Mouse (Mus musculus): Measurements from ENCODE around the gene Nlrc4. TPM values are rescaled to one million over a fixed set of nuclear protein-coding genes. Genes with fewer than 3 reads are reported as not detected.

Gene Nlrc4
- polyA plus RNA-seq, 1 experiment: 0.62 TPM

GRCm38 (mm10) chr17:74402486-74403222, 56.3 kb downstream of the Nlrc4 start:
- no peak for TF ChIP-seq POLR2A (IDR thresholded peaks at IDR 0.05; ENCODE audit: borderline replicate concordance, extremely low read depth, low read depth, low read length)
- TF ChIP-seq CTCF (IDR thresholded peaks at IDR 0.05; ENCODE audit: insufficient read depth, low read length): no peak
- Histone ChIP-seq H3K4me3 (replicated peaks; ENCODE audit: extremely low read depth, low read depth, low read length) (no peak overlapping the region), H3K4me1 (ENCODE audit: control insufficient read depth, insufficient read depth, low read length) (no peaks in the 10 kb centered on the region)
- DNase-seq: no peak
- 92% methylated on average over 12 of the region's 12 CpGs for WGBS

- peaks cover 3% of the 10 kb centered on the region for H3K4me1 ChIP-seq (ENCODE audit: control insufficient read depth, insufficient read depth, low read length)
- DNase-seq: no peak
- H3K4me3 ChIP-seq (replicated peaks; ENCODE audit: extremely low read depth, low read depth, low read length): no peak overlapping the region
- TF ChIP-seq POLR2A (IDR thresholded peaks at IDR 0.05; ENCODE audit: borderline replicate concordance, extremely low read depth, low read depth, low read length) (no peak), CTCF (IDR thresholded peaks at IDR 0.05; ENCODE audit: insufficient read depth, low read length) (no peak)
- WGBS: 79% methylated on average over 2 of the region's 2 CpGs
Observed at GRCm38 (mm10) chr17:74397173-74397572, 61.8 kb downstream of the Nlrc4 start.

GRCm38 (mm10) chr17:74396766-74397165, 62.2 kb downstream of the Nlrc4 start:
- DNase-seq: no peak
- 61% methylated on average over 4 of the region's 4 CpGs for WGBS
- no peak overlapping the region for H3K4me3 ChIP-seq (replicated peaks; ENCODE audit: extremely low read depth, low read depth, low read length)
- TF ChIP-seq CTCF (IDR thresholded peaks at IDR 0.05; ENCODE audit: insufficient read depth, low read length) (no peak), POLR2A (IDR thresholded peaks at IDR 0.05; ENCODE audit: borderline replicate concordance, extremely low read depth, low read depth, low read length) (no peak)
- peaks cover 3% of the 10 kb centered on the region for H3K4me1 ChIP-seq (ENCODE audit: control insufficient read depth, insufficient read depth, low read length)

GRCm38 (mm10) chr17:74395383-74396065, 63.4 kb downstream of the Nlrc4 start, which contains the start of gene Slc30a6:
Gene Slc30a6, plus strand, starts transcription at chr17:74395608.
- TF ChIP-seq POLR2A (IDR thresholded peaks at IDR 0.05; ENCODE audit: borderline replicate concordance, extremely low read depth, low read depth, low read length) (peak; percentile 90), CTCF (IDR thresholded peaks at IDR 0.05; ENCODE audit: insufficient read depth, low read length) (no peak)
- H3K4me3 ChIP-seq (replicated peaks; ENCODE audit: extremely low read depth, low read depth, low read length): peak within 1 kb of the TSS; percentile 91
- peaks cover 3% of the 10 kb centered on the region for H3K4me1 ChIP-seq (ENCODE audit: control insufficient read depth, insufficient read depth, low read length)
- WGBS: under 1% methylated on average over 41 of the region's 41 CpGs
- DNase-seq: peak; percentile 95

- TF ChIP-seq CTCF (IDR thresholded peaks at IDR 0.05; ENCODE audit: insufficient read depth, low read length) (no peak), POLR2A (IDR thresholded peaks at IDR 0.05; ENCODE audit: borderline replicate concordance, extremely low read depth, low read depth, low read length) (no peak)
- DNase-seq: peak; percentile 14
- Histone ChIP-seq H3K4me1 (ENCODE audit: control insufficient read depth, insufficient read depth, low read length) (peaks cover 3% of the 10 kb centered on the region), H3K4me3 (replicated peaks; ENCODE audit: extremely low read depth, low read depth, low read length) (peak overlapping the region; percentile 61)
- 15% methylated on average over 16 of the region's 16 CpGs for WGBS
Observed at GRCm38 (mm10) chr17:74394855-74395254, 64.1 kb downstream of the Nlrc4 start.

- WGBS: 73% methylated on average over 2 of the region's 2 CpGs
- no peak for TF ChIP-seq POLR2A (IDR thresholded peaks at IDR 0.05; ENCODE audit: borderline replicate concordance, extremely low read depth, low read depth, low read length)
- TF ChIP-seq CTCF (IDR thresholded peaks at IDR 0.05; ENCODE audit: insufficient read depth, low read length): no peak
- Histone ChIP-seq H3K4me1 (ENCODE audit: control insufficient read depth, insufficient read depth, low read length) (peaks cover 3% of the 10 kb centered on the region), H3K4me3 (replicated peaks; ENCODE audit: extremely low read depth, low read depth, low read length) (no peak overlapping the region)
- no peak for DNase-seq
Observed at GRCm38 (mm10) chr17:74394381-74394780, 64.6 kb downstream of the Nlrc4 start.

GRCm38 (mm10) chr17:74389847-74390246, 69.1 kb downstream of the Nlrc4 start:
- WGBS: 71% methylated on average over 3 of the region's 3 CpGs
- Histone ChIP-seq H3K4me3 (replicated peaks; ENCODE audit: extremely low read depth, low read depth, low read length) (no peak overlapping the region), H3K4me1 (ENCODE audit: control insufficient read depth, insufficient read depth, low read length) (peaks cover 3% of the 10 kb centered on the region; the same call in 1 of the 2 replicates)
- DNase-seq: no peak
- no peak for TF ChIP-seq CTCF (IDR thresholded peaks at IDR 0.05; ENCODE audit: insufficient read depth, low read length)
- TF ChIP-seq POLR2A (IDR thresholded peaks at IDR 0.05; ENCODE audit: borderline replicate concordance, extremely low read depth, low read depth, low read length): no peak

- Histone ChIP-seq H3K4me3 (replicated peaks; ENCODE audit: extremely low read depth, low read depth, low read length) (no peak overlapping the region), H3K4me1 (ENCODE audit: control insufficient read depth, insufficient read depth, low read length) (no peaks in the 10 kb centered on the region)
- DNase-seq: no peak
- TF ChIP-seq POLR2A (IDR thresholded peaks at IDR 0.05; ENCODE audit: borderline replicate concordance, extremely low read depth, low read depth, low read length): no peak
- TF ChIP-seq CTCF (IDR thresholded peaks at IDR 0.05; ENCODE audit: insufficient read depth, low read length): no peak
Observed at GRCm38 (mm10) chr17:74386657-74387056, 72.3 kb downstream of the Nlrc4 start.

- Histone ChIP-seq H3K4me3 (replicated peaks; ENCODE audit: extremely low read depth, low read depth, low read length) (no peak overlapping the region), H3K4me1 (ENCODE audit: control insufficient read depth, insufficient read depth, low read length) (no peaks in the 10 kb centered on the region)
- no peak for DNase-seq
- 63% methylated on average over 1 of the region's 1 CpGs for WGBS
- TF ChIP-seq POLR2A (IDR thresholded peaks at IDR 0.05; ENCODE audit: borderline replicate concordance, extremely low read depth, low read depth, low read length) (no peak), CTCF (IDR thresholded peaks at IDR 0.05; ENCODE audit: insufficient read depth, low read length) (no peak)
Observed at GRCm38 (mm10) chr17:74376916-74377315, 82.0 kb downstream of the Nlrc4 start.

Other genes with a start within 250 kb of the Nlrc4 start
- gene Memo1, start 163.6 kb downstream of the Nlrc4 start, polyA plus RNA-seq (2012; rRNA removed): 18.2 and 23.3 TPM in 2 replicates
- gene Dpy30, start 135.2 kb downstream of the Nlrc4 start, polyA plus RNA-seq (2012; rRNA removed): 23.5 and 28.7 TPM in 2 replicates
- gene Spast, start 120.2 kb downstream of the Nlrc4 start, polyA plus RNA-seq (2012; rRNA removed): 5.1 and 5.9 TPM in 2 replicates
- 14.8 and 20.5 TPM in 2 replicates for gene Slc30a6, start 63.5 kb downstream of the Nlrc4 start, polyA plus RNA-seq (2012; rRNA removed)
- 66.3 and 194 TPM in 2 replicates for gene Yipf4, start 30.4 kb upstream of the Nlrc4 start, polyA plus RNA-seq (2012; rRNA removed)
- 73.3 and 91.7 TPM in 2 replicates for gene Birc6, start 69.2 kb upstream of the Nlrc4 start, polyA plus RNA-seq (2012; rRNA removed)